Comparison of ENCODE assay signal across 24 mouse cellular contexts in genomic region chr2:19316056-19316455, GRCm38 (mm10). TPM values are rescaled to one million over a fixed set of nuclear protein-coding genes. Genes with fewer than 3 reads are reported as not detected.
DNase-seq lines count a peak whose midpoint lies in the region; ATAC-seq and TF ChIP-seq lines count a peak whose summit lies in the region.
"Had no signal": no experiment of that assay in that cellular context is flagged by ENCODE, and none has a peak within 500 bp of the region (broad histone marks: within the 10 kb centered on the region; RNA-seq: fewer than 3 reads in every experiment).

No protein-coding gene starts in this region.

- TF ChIP-seq POLR2A in thymus, adult 2 months (IDR thresholded peaks at IDR 0.05; ENCODE audit: control insufficient read depth, extremely low read depth, insufficient read depth, low read length, poor library complexity) = no peak

- no peak for TF ChIP-seq CTCF in thymus, adult 2 months (IDR thresholded peaks at IDR 0.05; ENCODE audit: borderline replicate concordance, control insufficient read depth, extremely low read depth, insufficient read depth, low read length, poor library complexity)
- no peak for TF ChIP-seq CTCF in midbrain, postnatal 0 days (IDR thresholded peaks at IDR 0.05)

- H3K36me3 ChIP-seq in ES-E14 (ENCODE audit: control insufficient read depth, insufficient read depth, low read length, poor library complexity, severe bottlenecking) = no peaks in the 10 kb centered on the region
- H3K36me3 ChIP-seq in thymus, adult 2 months (ENCODE audit: control insufficient read depth, insufficient read depth, low read length) = no peaks in the 10 kb centered on the region
- H3K36me3 ChIP-seq in midbrain, postnatal 0 days (ENCODE audit: insufficient read depth, low read length) = no peaks in the 10 kb centered on the region
- H3K36me3 ChIP-seq: heart, embryonic 15.5 days; limb, embryonic 15.5 days; midbrain, embryonic 15.5 days; stomach, embryonic 15.5 days had no signal

- peak; percentile 46 for ATAC-seq in granulocyte monocyte progenitor cell, adult 5-6 weeks (replicated peaks; ENCODE audit: poor library complexity, severe bottlenecking)
- no peak for ATAC-seq in midbrain, postnatal 0 days (ENCODE audit: low FRiP score)
- no peak for ATAC-seq in erythroblast, adult 5-6 weeks (replicated peaks; ENCODE audit: low FRiP score, poor library complexity, severe bottlenecking)
- ATAC-seq: hindbrain, embryonic 16.5 days; intestine, postnatal 0 days; midbrain, embryonic 15.5 days had no signal

- no peaks in the 10 kb centered on the region for H3K4me1 ChIP-seq in ES-E14 (ENCODE audit: control insufficient read depth in 2 of 2, insufficient read depth in 2 of 2, low read length in 2 of 2, poor library complexity in 1 of 2)
- H3K4me1 ChIP-seq in thymus, adult 2 months (replicated peaks; ENCODE audit: control insufficient read depth, insufficient read depth, low read length) = peaks cover 11% of the 10 kb centered on the region
- no peaks in the 10 kb centered on the region for H3K4me1 ChIP-seq in midbrain, postnatal 0 days (ENCODE audit: insufficient read depth, low read length)
- H3K4me1 ChIP-seq: heart, embryonic 15.5 days; limb, embryonic 15.5 days; midbrain, embryonic 15.5 days; stomach, embryonic 15.5 days had no signal

- peak; percentile 9 for DNase-seq in CD4-positive helper T cell, adult 2 months (ENCODE audit: low read depth, low spot score)
- DNase-seq in ES-E14 (ENCODE audit: low read depth, low spot score) = peak; percentile 29
- peak; percentile 52 for DNase-seq in thymus, adult 2 months
- DNase-seq in right cerebral cortex, postnatal 14 days = no peak
- DNase-seq in B cell, adult 2 months = no peak
- DNase-seq in midbrain, postnatal 0 days (ENCODE audit: low spot score) = no peak
- DNase-seq: adrenal gland, postnatal 36 days; cerebellum, adult 18-20 months; cerebellum, postnatal 36 days; heart, adult 18-20 months; heart, postnatal 4 days; lung, postnatal 14 days; right cerebral cortex, adult 18-20 months had no signal

- in situ Hi-C loops in ES-E14 (cut with MboI; ENCODE audit: low sequenced_read_pairs in 2 of 2, unreplicated experiment in 2 of 2) = no loop called here

- H3K4me2 ChIP-seq in midbrain, postnatal 0 days (ENCODE audit: low read depth, low read length, poor library complexity, severe bottlenecking) = no peak overlapping the region
- H3K4me2 ChIP-seq: heart, embryonic 15.5 days; limb, embryonic 15.5 days; midbrain, embryonic 15.5 days; stomach, embryonic 15.5 days had no signal

- H3K4me3 ChIP-seq in ES-E14 (ENCODE audit: insufficient read depth in 1 of 2, low read depth in 1 of 2, low read length in 2 of 2, poor library complexity in 1 of 2, severe bottlenecking in 1 of 2) = no peak overlapping the region
- peak overlapping the region; percentile 7; the same call in 1 of the 2 replicates for H3K4me3 ChIP-seq in thymus, adult 2 months (ENCODE audit: control insufficient read depth, insufficient read depth, low read length)
- H3K4me3 ChIP-seq in midbrain, postnatal 0 days (ENCODE audit: low read depth, low read length) = no peak overlapping the region
- H3K4me3 ChIP-seq: heart, embryonic 15.5 days; layer of hippocampus, adult 2 months; limb, embryonic 15.5 days; midbrain, embryonic 15.5 days; stomach, embryonic 15.5 days had no signal

- H3K9me3 ChIP-seq in ES-E14 (ENCODE audit: control insufficient read depth, insufficient read depth, low read depth, low read length) = no peaks in the 10 kb centered on the region
- H3K9me3 ChIP-seq in midbrain, postnatal 0 days (ENCODE audit: low read length) = peaks cover 21% of the 10 kb centered on the region; the same call in 1 of the 2 replicates
- H3K9me3 ChIP-seq: heart, embryonic 15.5 days; limb, embryonic 15.5 days; stomach, embryonic 15.5 days had no signal

- H3K27ac ChIP-seq in ES-E14 (ENCODE audit: insufficient read depth, low read depth, low read length, poor library complexity, severe bottlenecking) = no peak overlapping the region
- H3K27ac ChIP-seq in thymus, adult 2 months (ENCODE audit: control insufficient read depth, insufficient read depth, low read length) = no peak overlapping the region
- no peak overlapping the region for H3K27ac ChIP-seq in midbrain, postnatal 0 days (ENCODE audit: low read depth, low read length)
- H3K27ac ChIP-seq: heart, embryonic 15.5 days; kidney, postnatal 0 days; layer of hippocampus, adult 2 months; limb, embryonic 15.5 days; midbrain, embryonic 15.5 days; stomach, embryonic 15.5 days had no signal

- no peaks in the 10 kb centered on the region for H3K27me3 ChIP-seq in thymus, adult 2 months (ENCODE audit: control insufficient read depth, insufficient read depth, low read length)
- no peaks in the 10 kb centered on the region for H3K27me3 ChIP-seq in midbrain, postnatal 0 days (ENCODE audit: insufficient read depth, low read length)
- H3K27me3 ChIP-seq: CH12.LX; heart, embryonic 15.5 days; limb, embryonic 15.5 days; midbrain, embryonic 15.5 days; stomach, embryonic 15.5 days had no signal

- H3K9ac ChIP-seq in ES-E14 (ENCODE audit: insufficient read depth, low read depth, low read length, poor library complexity, severe bottlenecking) = no peak overlapping the region
- H3K9ac ChIP-seq in midbrain, postnatal 0 days (replicated peaks; ENCODE audit: low read length, poor library complexity, severe bottlenecking) = no peak overlapping the region
- H3K9ac ChIP-seq: heart, embryonic 15.5 days; limb, embryonic 15.5 days; midbrain, embryonic 15.5 days; stomach, embryonic 15.5 days had no signal

- WGBS in thymus, adult 2 months = 19% methylated on average over 11 of the region's 11 CpGs
- WGBS in midbrain, postnatal 0 days = 54% methylated on average over 11 of the region's 11 CpGs

TF ChIP-seq in ES-E14, 5 proteins besides CTCF, POLR2A, EP300 and RAD21:
- TF ChIP-seq ZNF384 (IDR thresholded peaks at IDR 0.05; ENCODE audit: low read depth, low read length) (no peak), ZC3H11A (IDR thresholded peaks at IDR 0.05; ENCODE audit: borderline replicate concordance, low read depth, low read length) (no peak), CHD2 (IDR thresholded peaks at IDR 0.05; ENCODE audit: low read depth, low read length) (no peak), HCFC1 (IDR thresholded peaks at IDR 0.05; ENCODE audit: borderline replicate concordance, insufficient read depth, low read length) (no peak), MAFK (IDR thresholded peaks at IDR 0.05; ENCODE audit: insufficient read depth, low read depth, low read length) (no peak)

RNA-seq across cellular contexts. Expression of gene Msrb2, which starts 55.2 kb away (rescaled TPM):
- total RNA-seq in ES-E14 (2012; rRNA removed) = 14.5 and 17.1 TPM in 2 replicates
- total RNA-seq in granulocyte monocyte progenitor cell, adult 5-6 weeks (2014; fragmentation: Nextera tagmentation) = 16.0 and 26.1 TPM in 2 replicates
- total RNA-seq in granulocyte monocyte progenitor cell, adult 5-6 weeks (2017) = 12.0 and 14.6 TPM in 2 replicates
- polyA plus RNA-seq in thymus, adult 2 months (2012; rRNA removed) = 15.6 and 20.6 TPM in 2 replicates
- total RNA-seq in midbrain, postnatal 0 days (2014; rRNA removed) = 8.3 and 9.0 TPM in 2 replicates
- 8.8 and 8.9 TPM in 2 replicates for polyA plus RNA-seq in midbrain, postnatal 0 days (2015; fragmentation: Nextera tagmentation; extraction: Ambion mirVana)
- 4.6 and 9.8 TPM in 2 replicates for total RNA-seq in erythroblast, adult 5-6 weeks (2015; ENCODE audit: low replicate concordance)
- 5.6 and 34.8 TPM in 2 replicates for total RNA-seq in erythroblast, adult 5-6 weeks (2017; ENCODE audit: low replicate concordance)

Comparison
In these comparisons a context has a peak if more than half of its experiments do, and no peak if none do; other contexts are left out.
1. DNase-seq: peak in CD4-positive helper T cell, adult 2 months (single experiment), ES-E14 (single experiment) and thymus, adult 2 months (single experiment); none in right cerebral cortex, postnatal 14 days (single experiment), B cell, adult 2 months (0 of 2) and midbrain, postnatal 0 days (single experiment).